Mouse (Mus musculus) lung, postnatal 14 days (tissue): ENCODE data around the gene Tmem25.
"Not testable (repeated sequence)": the region's sequence is repeated elsewhere in the genome, so short reads cannot be mapped to it uniquely, and the experiment has no call there.

Source experiments
- DNase-seq: peaks from one replicate; pipeline ENCODE4 v3.0.0; 2021

Gene Tmem25

DNA sequence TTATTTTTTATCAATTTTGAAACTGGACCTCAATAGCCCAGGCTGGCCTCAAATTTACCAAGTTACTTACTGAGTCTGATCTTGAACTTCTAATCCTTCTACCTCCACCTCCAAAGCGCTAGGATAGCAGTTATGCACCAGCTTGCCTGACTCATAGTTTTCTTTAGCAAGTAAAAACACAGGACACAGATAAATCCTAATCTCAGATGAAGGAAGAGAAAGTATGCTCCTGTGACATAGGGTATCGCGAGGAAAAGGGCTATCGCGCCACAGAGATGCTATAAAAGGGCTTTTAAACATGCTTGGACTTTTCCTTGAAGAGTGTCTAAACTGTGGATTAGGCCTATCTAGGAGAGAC is 26.7 kb downstream of the Tmem25 start:
- DNase-seq: no peak

- no peak for DNase-seq
Measured at GRCm38 (mm10) chr9:44771376-44771775, 27.7 kb downstream of the Tmem25 start.

DNA sequence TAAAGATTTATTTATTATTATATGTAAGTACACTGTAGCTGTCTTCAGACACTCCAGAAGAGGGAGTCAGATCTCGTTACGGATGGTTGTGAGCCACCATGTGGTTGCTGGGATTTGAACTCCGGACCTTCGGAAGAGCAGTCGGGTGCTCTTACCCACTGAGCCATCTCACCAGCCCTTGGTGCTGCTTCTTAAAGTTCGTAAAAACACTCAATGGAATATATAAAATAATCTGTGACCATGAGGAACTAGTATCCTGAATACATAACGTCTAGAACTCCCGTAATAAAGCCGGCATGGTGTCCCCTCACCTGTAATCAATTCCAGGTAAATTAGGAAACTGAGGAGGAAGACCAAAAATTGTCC is 31.1 kb downstream of the Tmem25 start:
- not testable (repeated sequence) for DNase-seq

DNA sequence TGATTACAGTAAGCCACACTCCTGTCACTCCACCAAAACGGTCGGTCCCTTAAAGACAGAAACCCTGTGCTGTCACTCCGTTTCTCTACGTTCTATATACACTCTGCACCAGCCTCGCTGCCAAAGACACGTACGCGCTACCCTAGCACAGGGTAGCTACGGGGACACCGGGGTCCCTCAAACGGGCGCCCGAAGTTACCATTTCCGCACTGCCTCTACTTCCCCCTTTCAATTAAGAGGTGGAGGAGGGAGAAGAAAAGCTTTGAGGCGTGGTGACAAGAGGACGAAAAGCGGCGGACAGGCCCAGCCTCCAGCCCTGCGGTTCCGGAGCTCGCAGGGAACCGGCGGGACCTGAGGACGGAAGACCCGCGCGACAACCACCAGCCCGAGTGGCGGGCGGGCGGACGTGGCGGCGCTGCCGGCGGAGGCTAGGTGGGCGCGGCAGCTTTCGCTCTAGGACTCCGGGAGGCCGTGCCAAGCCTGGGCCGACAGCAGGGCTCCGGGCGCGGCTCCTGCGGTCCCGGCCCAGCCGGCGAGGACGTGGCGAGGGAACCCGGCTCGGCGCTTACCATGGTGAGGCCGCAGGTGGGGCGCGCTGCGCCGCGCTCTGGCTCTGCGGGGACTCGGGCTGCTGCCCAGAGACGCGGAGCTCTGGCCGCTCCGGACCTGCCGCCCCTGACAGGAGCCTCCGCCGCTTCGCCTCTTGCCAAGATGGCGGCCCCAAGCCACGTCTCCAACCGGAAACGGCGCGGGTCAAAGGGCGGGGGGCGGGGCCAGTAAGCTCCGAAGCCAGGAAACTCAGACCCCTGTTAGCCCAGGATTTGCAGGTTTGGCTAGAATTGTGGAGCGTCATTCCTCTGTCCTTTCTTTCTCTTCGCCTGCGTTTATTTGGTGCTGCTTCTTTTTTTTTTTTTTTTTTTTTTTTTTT is 31.7 kb downstream of the Tmem25 start, which contains the start of the genes Arcn1 and Ift46:
Gene Arcn1, minus strand, starts transcription at position 745 of the 928 bp plus-strand sequence.
Gene Ift46, plus strand, starts transcription at position 808 of the 928 bp plus-strand sequence.
- peak; percentile 84 for DNase-seq

DNA sequence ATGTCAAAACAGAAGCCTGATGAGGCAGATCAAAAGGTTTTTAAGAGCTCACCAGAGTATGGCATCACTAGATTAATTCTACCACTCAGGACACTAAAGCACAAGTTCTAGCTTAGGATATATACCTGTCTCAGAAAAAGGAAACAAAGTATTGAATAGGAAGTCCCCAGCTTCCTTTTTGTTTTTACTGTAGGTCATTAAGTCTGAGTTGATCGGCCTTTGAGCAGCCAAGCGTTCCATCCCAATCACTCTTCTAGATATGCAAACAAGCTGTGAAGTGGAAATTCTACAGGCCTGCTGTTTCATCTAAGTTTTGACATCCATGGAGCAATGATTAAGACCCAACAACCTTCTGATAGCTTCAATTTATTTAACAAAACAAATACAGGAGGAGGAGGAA is 38.2 kb downstream of the Tmem25 start:
- DNase-seq: no peak

DNA sequence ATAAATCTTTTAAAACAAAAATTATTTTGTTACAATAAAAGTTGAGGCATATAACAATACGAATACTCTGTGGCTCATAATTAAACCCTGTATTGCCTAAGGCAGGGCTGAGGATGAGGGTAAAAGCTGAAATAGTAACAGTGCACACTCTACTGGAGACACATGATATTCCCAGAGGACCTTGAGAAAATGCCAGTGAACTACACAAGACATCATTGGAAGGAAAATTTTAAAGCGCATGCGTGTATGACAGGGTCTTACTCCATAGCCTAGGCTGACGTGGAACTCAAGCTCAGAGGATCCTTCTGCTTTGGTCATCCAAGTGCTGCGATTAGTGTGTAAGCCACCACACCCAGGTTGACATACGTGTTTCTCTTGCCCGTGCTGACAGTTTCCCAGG is 50.6 kb downstream of the Tmem25 start:
- DNase-seq: peak; percentile 9

- DNase-seq: no peak
Measured at GRCm38 (mm10) chr9:44747341-44747740, 51.8 kb downstream of the Tmem25 start.

GRCm38 (mm10) chr9:44746666-44747065 is 52.4 kb downstream of the Tmem25 start:
- no peak for DNase-seq

GRCm38 (mm10) chr9:44745371-44745770 is 53.7 kb downstream of the Tmem25 start:
- DNase-seq: no peak
